Comparison of ENCODE assay signal across 19 mouse cellular contexts in genomic region chr16:18625097-18625496, GRCm38 (mm10). TPM values are rescaled to one million over a fixed set of nuclear protein-coding genes. Genes with fewer than 3 reads are reported as not detected.
A peak's percentile ranks its signal among the peaks of the same experiment; 100 is the strongest.
DNase-seq lines count a peak whose midpoint lies in the region; ATAC-seq and TF ChIP-seq lines count a peak whose summit lies in the region.
"Had no signal": no experiment of that assay in that cellular context is flagged by ENCODE, and none has a peak within 500 bp of the region (broad histone marks: within the 10 kb centered on the region; RNA-seq: fewer than 3 reads in every experiment).

No protein-coding gene starts in this region.

- no peak overlapping the region for H3K27ac ChIP-seq in hindbrain, embryonic 13.5 days
- H3K27ac ChIP-seq in hindbrain, embryonic 16.5 days (ENCODE audit: low read depth, low read length) = no peak overlapping the region
- no peak overlapping the region for H3K27ac ChIP-seq in midbrain, embryonic 13.5 days
- H3K27ac ChIP-seq in midbrain, embryonic 10.5 days (replicated peaks) = no peak overlapping the region
- H3K27ac ChIP-seq in cortical plate, adult 2 months (ENCODE audit: insufficient read depth, low read length) = peak overlapping the region; percentile 100; the same call in 1 of the 2 replicates
- H3K27ac ChIP-seq: embryonic facial prominence, embryonic 10.5 days; heart, adult 2 months; limb, embryonic 13.5 days; liver, embryonic 13.5 days had no signal

- 42% methylated on average over 14 of the region's 14 CpGs for WGBS in hindbrain, embryonic 13.5 days
- WGBS in hindbrain, embryonic 16.5 days = 52% methylated on average over 14 of the region's 14 CpGs
- WGBS in midbrain, embryonic 13.5 days = 39% methylated on average over 14 of the region's 14 CpGs
- WGBS in midbrain, embryonic 10.5 days = 29% methylated on average over 14 of the region's 14 CpGs

- peaks cover 61% of the 10 kb centered on the region for H3K4me1 ChIP-seq in hindbrain, embryonic 13.5 days (replicated peaks)
- peaks cover 39% of the 10 kb centered on the region for H3K4me1 ChIP-seq in hindbrain, embryonic 16.5 days (ENCODE audit: control insufficient read depth, insufficient read depth, low read depth, low read length)
- H3K4me1 ChIP-seq in midbrain, embryonic 13.5 days (replicated peaks) = peaks cover 58% of the 10 kb centered on the region
- peaks cover 59% of the 10 kb centered on the region for H3K4me1 ChIP-seq in midbrain, embryonic 10.5 days
- peaks cover 1% of the 10 kb centered on the region for H3K4me1 ChIP-seq in cortical plate, adult 2 months (ENCODE audit: control insufficient read depth, insufficient read depth, low read length)

- no peak for TF ChIP-seq POLR2A in cortical plate, adult 2 months (IDR thresholded peaks at IDR 0.05; ENCODE audit: extremely low read depth, insufficient read depth, low read length)

- H3K4me3 ChIP-seq in hindbrain, embryonic 13.5 days = no peak overlapping the region
- H3K4me3 ChIP-seq in hindbrain, embryonic 16.5 days (ENCODE audit: low read length) = no peak overlapping the region
- H3K4me3 ChIP-seq in midbrain, embryonic 13.5 days (replicated peaks) = no peak overlapping the region
- no peak overlapping the region; the same call in 1 of the 2 replicates for H3K4me3 ChIP-seq in midbrain, embryonic 10.5 days
- H3K4me3 ChIP-seq in cortical plate, adult 2 months (ENCODE audit: insufficient read depth, low read length) = peak overlapping the region; percentile 93
- H3K4me3 ChIP-seq: heart, adult 2 months; liver, embryonic 13.5 days had no signal

- H3K9me3 ChIP-seq in hindbrain, embryonic 13.5 days = no peaks in the 10 kb centered on the region
- peaks cover 2% of the 10 kb centered on the region; the same call in 1 of the 2 replicates for H3K9me3 ChIP-seq in hindbrain, embryonic 16.5 days (ENCODE audit: control insufficient read depth, low read length)
- no peaks in the 10 kb centered on the region for H3K9me3 ChIP-seq in midbrain, embryonic 13.5 days
- no peaks in the 10 kb centered on the region for H3K9me3 ChIP-seq in midbrain, embryonic 10.5 days (replicated peaks)
- H3K9me3 ChIP-seq: embryonic facial prominence, embryonic 10.5 days; limb, embryonic 13.5 days; liver, embryonic 13.5 days had no signal

- H3K4me2 ChIP-seq in hindbrain, embryonic 13.5 days = peak overlapping the region; percentile 88; the same call in 1 of the 2 replicates
- H3K4me2 ChIP-seq in hindbrain, embryonic 16.5 days (ENCODE audit: low read length) = no peak overlapping the region
- H3K4me2 ChIP-seq in midbrain, embryonic 13.5 days (replicated peaks) = 0 out of 2 replicates have a peak overlapping the region, but pooled peaks have one; percentile 90

- no peak for ATAC-seq in hindbrain, embryonic 13.5 days (ENCODE audit: low FRiP score)
- ATAC-seq in hindbrain, embryonic 16.5 days = no peak
- ATAC-seq in midbrain, embryonic 13.5 days = no peak
- no peak for ATAC-seq in inflammation-experienced regulatory T-cells, adult 6 months

- peaks cover 64% of the 10 kb centered on the region for H3K27me3 ChIP-seq in hindbrain, embryonic 13.5 days
- H3K27me3 ChIP-seq in hindbrain, embryonic 16.5 days (replicated peaks; ENCODE audit: control insufficient read depth, insufficient read depth, low read length) = peaks cover 46% of the 10 kb centered on the region
- peaks cover 79% of the 10 kb centered on the region for H3K27me3 ChIP-seq in midbrain, embryonic 13.5 days
- H3K27me3 ChIP-seq in midbrain, embryonic 10.5 days (ENCODE audit: low read depth, poor library complexity, severe bottlenecking) = peaks cover 97% of the 10 kb centered on the region

- peak; percentile 56 for DNase-seq in cerebellum, adult 11-12 months
- DNase-seq in cerebellum, postnatal 10 days = no peak
- no peak for DNase-seq in midbrain, embryonic 10.5 days (ENCODE audit: low spot score)
- DNase-seq: adrenal gland, postnatal 36 days; heart, adult 2 months; heart, postnatal 4 days; kidney, adult 2 months; kidney, postnatal 10 days; liver, embryonic 13.5 days; lung, embryonic 14.5 days; lung, postnatal 36 days; thymus, adult 2 months had no signal

- H3K9ac ChIP-seq in hindbrain, embryonic 13.5 days = no peak overlapping the region
- H3K9ac ChIP-seq in hindbrain, embryonic 16.5 days (ENCODE audit: low read depth, low read length) = no peak overlapping the region
- no peak overlapping the region for H3K9ac ChIP-seq in midbrain, embryonic 13.5 days (replicated peaks)

- peaks cover 47% of the 10 kb centered on the region for H3K36me3 ChIP-seq in hindbrain, embryonic 13.5 days
- H3K36me3 ChIP-seq in hindbrain, embryonic 16.5 days (ENCODE audit: control insufficient read depth, insufficient read depth, low read length) = peaks cover 38% of the 10 kb centered on the region
- H3K36me3 ChIP-seq in midbrain, embryonic 13.5 days = peaks cover 44% of the 10 kb centered on the region
- H3K36me3 ChIP-seq in midbrain, embryonic 10.5 days = peaks cover 34% of the 10 kb centered on the region
- H3K36me3 ChIP-seq: liver, embryonic 13.5 days had no signal

- no peak for TF ChIP-seq CTCF in cortical plate, adult 2 months (IDR thresholded peaks at IDR 0.05; ENCODE audit: extremely low read depth, insufficient read depth, low read length)

RNA-seq across cellular contexts. Expression of gene Gm49601, which starts 1.1 kb away (rescaled TPM):
- polyA plus RNA-seq in hindbrain, embryonic 13.5 days (2015; fragmentation: Nextera tagmentation; extraction: Ambion mirVana) = 19.3 and 21.0 TPM in 2 replicates
- 18.7 and 22.6 TPM in 2 replicates for polyA plus RNA-seq in hindbrain, embryonic 16.5 days (2015; fragmentation: Nextera tagmentation; extraction: Ambion mirVana)
- polyA plus RNA-seq in midbrain, embryonic 13.5 days (2015; fragmentation: Nextera tagmentation; extraction: Ambion mirVana) = 16.5 and 18.3 TPM in 2 replicates
- polyA plus RNA-seq in midbrain, embryonic 10.5 days (2016; fragmentation: Nextera tagmentation; extraction: Ambion mirVana) = 3.7 and 5.8 TPM in 2 replicates
- polyA plus RNA-seq in cortical plate, adult 2 months (2012; rRNA removed) = 156 and 173 TPM in 2 replicates
- not detected for polyA plus RNA-seq in inflammation-experienced regulatory T-cells, adult 6 months (2017; shearing (Covaris generic))

RNA-seq across cellular contexts. Expression of gene Gp1bb, which starts 2.9 kb away (rescaled TPM):
- 11.2 and 11.9 TPM in 2 replicates for polyA plus RNA-seq in hindbrain, embryonic 13.5 days (2015; fragmentation: Nextera tagmentation; extraction: Ambion mirVana)
- 9.6 and 9.7 TPM in 2 replicates for polyA plus RNA-seq in hindbrain, embryonic 16.5 days (2015; fragmentation: Nextera tagmentation; extraction: Ambion mirVana)
- polyA plus RNA-seq in midbrain, embryonic 13.5 days (2015; fragmentation: Nextera tagmentation; extraction: Ambion mirVana) = 8.2 and 10.5 TPM in 2 replicates
- 4.5 and 4.6 TPM in 2 replicates for polyA plus RNA-seq in midbrain, embryonic 10.5 days (2016; fragmentation: Nextera tagmentation; extraction: Ambion mirVana)
- polyA plus RNA-seq in cortical plate, adult 2 months (2012; rRNA removed) = 4.5 and 4.6 TPM in 2 replicates
- polyA plus RNA-seq in inflammation-experienced regulatory T-cells, adult 6 months (2017; shearing (Covaris generic)) = not detected

RNA-seq across cellular contexts. Expression of gene Sept5, which starts 4.7 kb away (rescaled TPM):
- 169 and 176 TPM in 2 replicates for polyA plus RNA-seq in hindbrain, embryonic 13.5 days (2015; fragmentation: Nextera tagmentation; extraction: Ambion mirVana)
- 230 and 249 TPM in 2 replicates for polyA plus RNA-seq in hindbrain, embryonic 16.5 days (2015; fragmentation: Nextera tagmentation; extraction: Ambion mirVana)
- polyA plus RNA-seq in midbrain, embryonic 13.5 days (2015; fragmentation: Nextera tagmentation; extraction: Ambion mirVana) = 149 and 151 TPM in 2 replicates
- 31.2 and 42.8 TPM in 2 replicates for polyA plus RNA-seq in midbrain, embryonic 10.5 days (2016; fragmentation: Nextera tagmentation; extraction: Ambion mirVana)
- 999 TPM in 2 replicates for polyA plus RNA-seq in cortical plate, adult 2 months (2012; rRNA removed)
- under 1 TPM; 0.72 to 0.78 (median 0.77) TPM for polyA plus RNA-seq in inflammation-experienced regulatory T-cells, adult 6 months (2017; shearing (Covaris generic))

RNA-seq across cellular contexts. Expression of gene Tbx1, which starts 34.6 kb away (rescaled TPM):
- 0.99 and 1.7 TPM in 2 replicates for polyA plus RNA-seq in hindbrain, embryonic 13.5 days (2015; fragmentation: Nextera tagmentation; extraction: Ambion mirVana)
- 0.89 and 0.90 TPM in 2 replicates for polyA plus RNA-seq in hindbrain, embryonic 16.5 days (2015; fragmentation: Nextera tagmentation; extraction: Ambion mirVana)
- 0.34 and 0.71 TPM in 2 replicates for polyA plus RNA-seq in midbrain, embryonic 13.5 days (2015; fragmentation: Nextera tagmentation; extraction: Ambion mirVana)
- polyA plus RNA-seq in midbrain, embryonic 10.5 days (2016; fragmentation: Nextera tagmentation; extraction: Ambion mirVana) = 0.97 and 1.7 TPM in 2 replicates
- 2.1 and 3.6 TPM in 2 replicates for polyA plus RNA-seq in cortical plate, adult 2 months (2012; rRNA removed)
- not detected for polyA plus RNA-seq in inflammation-experienced regulatory T-cells, adult 6 months (2017; shearing (Covaris generic))

Comparison
In these comparisons a context has a peak if more than half of its experiments do, and no peak if none do; other contexts are left out.
1. RNA of gene Sept5, which starts 4.7 kb away (polyA plus RNA-seq): 999 TPM in cortical plate, adult 2 months, 230 to 249 TPM in hindbrain, embryonic 16.5 days, 169 to 176 TPM in hindbrain, embryonic 13.5 days, 149 to 151 TPM in midbrain, embryonic 13.5 days and 31.2 to 42.8 TPM in midbrain, embryonic 10.5 days; 0.72 to 0.78 TPM in inflammation-experienced regulatory T-cells, adult 6 months; every median in the first group is over 10 times any median in the second.